Mouse (Mus musculus) heart, postnatal 36 days (tissue): ENCODE measurements around the gene Gmnc. TPM values are rescaled to one million over a fixed set of nuclear protein-coding genes. Genes with fewer than 3 reads are reported as not detected.
A peak's percentile ranks its signal among the peaks of the same experiment; 100 is the strongest.

Source experiments
- DNase-seq, 2 experiments: peaks; one replicate each; pipeline ENCODE4 v3.0.0; 2021 to 2022
- intact Hi-C: fragments of 180-260 bp; cut with DNase I; formaldehyde crosslinking; loops from one replicate; pipeline ENCODE4 v1.15.1; 2025
- total RNA-seq, 2 experiments: library from RNA; stranded (reverse); gene quantifications; 2 replicates each; pipeline ENCODE4 v1.2.3; 2021

The Gmnc gene
- under 1 TPM; 0.14 to 0.30 TPM for total RNA-seq

- intact Hi-C loops: no loop called here
- no peak for DNase-seq
Measured at GRCm38 (mm10) chr16:26991477-26992300, at the start of gene Gmnc. Gmnc (minus strand) TSS chr16:26991652.

- no peak for DNase-seq
- intact Hi-C loops: no loop called here
Measured at GRCm38 (mm10) chr16:27027281-27027680, 35.8 kb upstream of the Gmnc start.

GRCm38 (mm10) chr16:27026226-27026625, 34.8 kb upstream of the Gmnc start:
- intact Hi-C loops: no loop called here
- DNase-seq: no peak

GRCm38 (mm10) chr16:27022746-27023145, 31.3 kb upstream of the Gmnc start:
- intact Hi-C loops: no loop called here
- DNase-seq: no peak

GRCm38 (mm10) chr16:27017309-27017708, 25.9 kb upstream of the Gmnc start:
- DNase-seq: no peak
- intact Hi-C loops: no loop called here

GRCm38 (mm10) chr16:27002714-27003113, 11.3 kb upstream of the Gmnc start:
- intact Hi-C loops: no loop called here
- DNase-seq: no peak

GRCm38 (mm10) chr16:26999563-26999962, 8.1 kb upstream of the Gmnc start:
- no peak for DNase-seq
- intact Hi-C loops: no loop called here

GRCm38 (mm10) chr16:26989415-26990315, 1.8 kb downstream of the Gmnc start:
- no peak for DNase-seq
- intact Hi-C loops: loop anchor here (10.0 kb wide), 1 partner anchor 755 kb away; no protein-coding TSS in a partner anchor

GRCm38 (mm10) chr16:26988188-26988587, 3.3 kb downstream of the Gmnc start:
- intact Hi-C loops: loop anchor here (10.0 kb wide), 1 partner anchor 753 kb away; no protein-coding TSS in a partner anchor
- no peak for DNase-seq

GRCm38 (mm10) chr16:26985796-26986195, 5.7 kb downstream of the Gmnc start:
- intact Hi-C loops: loop anchor here (10.0 kb wide), 1 partner anchor 751 kb away; no protein-coding TSS in a partner anchor
- no peak for DNase-seq

- intact Hi-C loops: loop anchor here (10.0 kb wide), 1 partner anchor 747 kb away; no protein-coding TSS in a partner anchor
- DNase-seq: no peak
Measured at GRCm38 (mm10) chr16:26982112-26982511, 9.3 kb downstream of the Gmnc start.

- intact Hi-C loops: no loop called here
- peak; percentile 5 to 14 for DNase-seq
Measured at GRCm38 (mm10) chr16:26967967-26968366, 23.5 kb downstream of the Gmnc start.

GRCm38 (mm10) chr16:26966830-26967229, 24.6 kb downstream of the Gmnc start:
- intact Hi-C loops: no loop called here
- no peak for DNase-seq

GRCm38 (mm10) chr16:26961971-26962370, 29.5 kb downstream of the Gmnc start:
- intact Hi-C loops: no loop called here
- no peak for DNase-seq

- DNase-seq: no peak
- intact Hi-C loops: no loop called here
Measured at GRCm38 (mm10) chr16:26951601-26952000, 39.9 kb downstream of the Gmnc start.

- no peak for DNase-seq
- intact Hi-C loops: no loop called here
Measured at GRCm38 (mm10) chr16:26950209-26950608, 41.2 kb downstream of the Gmnc start.

- DNase-seq: no peak
- intact Hi-C loops: loop anchor here (5.0 kb wide), 2 partner anchors 233 to 553 kb away; no protein-coding TSS in a partner anchor
Measured at GRCm38 (mm10) chr16:26903968-26904367, 87.5 kb downstream of the Gmnc start.

GRCm38 (mm10) chr16:26901471-26901870, 90.0 kb downstream of the Gmnc start:
- DNase-seq: peak; percentile 22 to 29
- intact Hi-C loops: loop anchor here (5.0 kb wide), 2 partner anchors 236 to 556 kb away; no protein-coding TSS in a partner anchor

- intact Hi-C loops: no loop called here
- DNase-seq: no peak
Measured at GRCm38 (mm10) chr16:26886337-26886736, 105.1 kb downstream of the Gmnc start.

GRCm38 (mm10) chr16:26876885-26877284, 114.6 kb downstream of the Gmnc start:
- DNase-seq: no peak
- intact Hi-C loops: no loop called here
